Comparison of ENCODE assay signal across 8 mouse cellular contexts in the genomic region with DNA sequence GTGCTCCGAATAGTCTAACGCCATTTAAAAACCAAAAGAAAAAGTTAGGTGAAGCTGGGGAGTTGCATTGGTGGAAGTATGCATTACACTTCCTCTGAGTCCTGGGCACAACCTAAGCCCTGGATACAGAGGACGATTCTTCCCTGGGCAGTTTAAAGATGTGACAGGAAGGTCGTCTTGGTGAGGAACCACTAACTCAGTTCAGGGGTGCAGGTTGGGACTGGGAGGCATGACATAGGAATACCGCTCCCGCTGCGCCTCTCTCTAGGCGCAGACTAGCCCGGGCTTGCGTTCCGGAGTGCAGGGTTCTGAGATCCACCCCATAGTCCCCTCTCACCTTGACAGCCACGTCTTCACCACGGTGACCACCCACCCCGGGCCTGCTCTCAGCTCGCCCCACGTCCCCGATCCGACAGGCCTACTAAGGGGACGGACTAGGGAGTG. TPM values are rescaled to one million over a fixed set of nuclear protein-coding genes. Genes with fewer than 3 reads are reported as not detected.
A peak's percentile ranks its signal among the peaks of the same experiment; 100 is the strongest.
DNase-seq lines count a peak whose midpoint lies in the region; ATAC-seq and TF ChIP-seq lines count a peak whose summit lies in the region.

No protein-coding gene starts in this region.

- peak overlapping the region; percentile 78 for H3K4me3 ChIP-seq in kidney, embryonic 14.5 days (ENCODE audit: low read length)
- peak overlapping the region; percentile 68 for H3K4me3 ChIP-seq in forebrain, embryonic 16.5 days (replicated peaks; ENCODE audit: low read length)
- peak overlapping the region; percentile 76 for H3K4me3 ChIP-seq in liver, embryonic 15.5 days (replicated peaks)
- peak overlapping the region; percentile 85 for H3K4me3 ChIP-seq in stomach, postnatal 0 days (ENCODE audit: low read depth, low read length)

- no peak for TF ChIP-seq CTCF in Patski (IDR thresholded peaks at IDR 0.05)
- no peak for TF ChIP-seq CTCF in stomach, postnatal 0 days (IDR thresholded peaks at IDR 0.05; ENCODE audit: low read depth)

- in situ Hi-C loops in Patski (cut with MboI; ENCODE audit: low pct_unique_long_range_greater_than_20kb): no loop called here

- H3K4me1 ChIP-seq in kidney, embryonic 14.5 days (ENCODE audit: control insufficient read depth, insufficient read depth, low read length): peaks cover 7% of the 10 kb centered on the region; the same call in 1 of the 2 replicates
- peaks cover 12% of the 10 kb centered on the region; the same call in 1 of the 2 replicates for H3K4me1 ChIP-seq in forebrain, embryonic 16.5 days (replicated peaks; ENCODE audit: control insufficient read depth, insufficient read depth, low read length)
- H3K4me1 ChIP-seq in liver, embryonic 15.5 days (replicated peaks): peaks cover 14% of the 10 kb centered on the region
- H3K4me1 ChIP-seq in stomach, postnatal 0 days (replicated peaks; ENCODE audit: control insufficient read depth, insufficient read depth): no peaks in the 10 kb centered on the region

- H3K9me3 ChIP-seq in kidney, embryonic 14.5 days (ENCODE audit: control insufficient read depth, low read length): no peaks in the 10 kb centered on the region
- no peaks in the 10 kb centered on the region for H3K9me3 ChIP-seq in forebrain, embryonic 16.5 days (ENCODE audit: control insufficient read depth, low read length)
- H3K9me3 ChIP-seq in liver, embryonic 15.5 days (replicated peaks): no peaks in the 10 kb centered on the region
- no peaks in the 10 kb centered on the region for H3K9me3 ChIP-seq in stomach, postnatal 0 days (ENCODE audit: control insufficient read depth, low read length)

- WGBS in kidney, embryonic 14.5 days: 3% methylated on average over 19 of the region's 19 CpGs
- WGBS in forebrain, embryonic 16.5 days: 2% methylated on average over 19 of the region's 19 CpGs
- WGBS in liver, embryonic 15.5 days (ENCODE audit: insufficient replicate concordance): 1% methylated on average over 19 of the region's 19 CpGs
- WGBS in stomach, postnatal 0 days: under 1% methylated on average over 19 of the region's 19 CpGs

- no peak for TF ChIP-seq EP300 in stomach, postnatal 0 days (optimal IDR thresholded peaks at IDR 0.05)

- DNase-seq in kidney, adult 11 months: no peak
- no peak for DNase-seq in Patski (ENCODE audit: low read depth, low spot score)
- no peak for DNase-seq in stomach, postnatal 0 days (ENCODE audit: low spot score)
- no peak for DNase-seq in cerebellum, adult 11-12 months
- DNase-seq in Muller cell, postnatal 12 days (ENCODE audit: inconsistent ontology term): no peak

- POLR2A ChIA-PET in Patski (lab: Charles Lee): interaction anchor here (1.2 kb wide), 1 partner anchor 70 kb away, joined by 3 read pairs; no protein-coding TSS in a partner anchor

- H3K27ac ChIP-seq in kidney, embryonic 14.5 days (ENCODE audit: low read depth, low read length): no peak overlapping the region; the same call in 1 of the 2 replicates
- no peak overlapping the region for H3K27ac ChIP-seq in forebrain, embryonic 16.5 days (ENCODE audit: low read length)
- peak overlapping the region; percentile 66 for H3K27ac ChIP-seq in liver, embryonic 15.5 days (replicated peaks)
- H3K27ac ChIP-seq in stomach, postnatal 0 days (replicated peaks): peak overlapping the region; percentile 89

- H3K9ac ChIP-seq in kidney, embryonic 14.5 days (ENCODE audit: low read depth, low read length): peak overlapping the region; percentile 82
- H3K9ac ChIP-seq in forebrain, embryonic 16.5 days (replicated peaks; ENCODE audit: low read depth, low read length): peak overlapping the region; percentile 80
- H3K9ac ChIP-seq in liver, embryonic 15.5 days: peak overlapping the region; percentile 81
- H3K9ac ChIP-seq in stomach, postnatal 0 days (ENCODE audit: low read length): peak overlapping the region; percentile 88

- H3K4me2 ChIP-seq in kidney, embryonic 14.5 days (replicated peaks; ENCODE audit: low read depth, low read length): peak overlapping the region; percentile 82
- H3K4me2 ChIP-seq in forebrain, embryonic 16.5 days (ENCODE audit: low read length): peak overlapping the region; percentile 69
- peak overlapping the region; percentile 84 for H3K4me2 ChIP-seq in liver, embryonic 15.5 days
- H3K4me2 ChIP-seq in stomach, postnatal 0 days (replicated peaks; ENCODE audit: low read depth): peak overlapping the region; percentile 85

- peaks cover 5% of the 10 kb centered on the region; the same call in 1 of the 2 replicates for H3K36me3 ChIP-seq in kidney, embryonic 14.5 days (ENCODE audit: control insufficient read depth, insufficient read depth, low read length)
- 0 out of 2 replicates have a peak, but pooled peaks cover 2% of the 10 kb centered on the region for H3K36me3 ChIP-seq in forebrain, embryonic 16.5 days (ENCODE audit: control insufficient read depth, insufficient read depth)
- peaks cover 14% of the 10 kb centered on the region for H3K36me3 ChIP-seq in liver, embryonic 15.5 days (replicated peaks)
- 0 out of 2 replicates have a peak, but pooled peaks cover 2% of the 10 kb centered on the region for H3K36me3 ChIP-seq in stomach, postnatal 0 days (ENCODE audit: control insufficient read depth, insufficient read depth, low read length)

- H3K27me3 ChIP-seq in kidney, embryonic 14.5 days (ENCODE audit: control insufficient read depth, insufficient read depth, low read length): no peaks in the 10 kb centered on the region
- no peaks in the 10 kb centered on the region for H3K27me3 ChIP-seq in Patski
- H3K27me3 ChIP-seq in forebrain, embryonic 16.5 days (replicated peaks; ENCODE audit: control insufficient read depth, insufficient read depth, low read length): no peaks in the 10 kb centered on the region
- H3K27me3 ChIP-seq in liver, embryonic 15.5 days: no peaks in the 10 kb centered on the region
- H3K27me3 ChIP-seq in stomach, postnatal 0 days (ENCODE audit: control insufficient read depth, insufficient read depth, low read length): no peaks in the 10 kb centered on the region

- ATAC-seq in kidney, embryonic 14.5 days (ENCODE audit: low FRiP score, low TSS enrichment): peak; percentile 86
- peak; percentile 62 for ATAC-seq in Patski
- ATAC-seq in forebrain, embryonic 16.5 days: peak; percentile 65
- ATAC-seq in liver, embryonic 15.5 days (ENCODE audit: insufficient read depth): peak; percentile 73
- peak; percentile 73 for ATAC-seq in stomach, postnatal 0 days (ENCODE audit: low FRiP score, low TSS enrichment)

- CTCF ChIA-PET in Patski (lab: Charles Lee): interaction anchor here (1.3 to 2.2 kb wide), 4 partner anchors 9 to 61 kb away, joined by 3 to 6 read pairs (median 3); no protein-coding TSS in a partner anchor

RNA-seq across cellular contexts. Expression of a gene that starts 0.4 kb away (rescaled TPM):
- 24.7 and 35.2 TPM in 2 replicates for polyA plus RNA-seq in kidney, embryonic 14.5 days (2014; fragmentation: Nextera tagmentation; extraction: Ambion mirVana)
- polyA plus RNA-seq in Patski (2021): 77.6 TPM
- polyA plus RNA-seq in forebrain, embryonic 16.5 days (2015; fragmentation: Nextera tagmentation; extraction: Ambion mirVana): 32.2 and 38.0 TPM in 2 replicates
- 17.7 and 17.9 TPM in 2 replicates for polyA plus RNA-seq in liver, embryonic 15.5 days (2015; fragmentation: Nextera tagmentation; extraction: Ambion mirVana)
- 32.1 and 33.5 TPM in 2 replicates for polyA plus RNA-seq in stomach, postnatal 0 days (2015; fragmentation: Nextera tagmentation; extraction: Ambion mirVana)

RNA-seq across cellular contexts. Expression of a gene that starts 21.2 kb away (rescaled TPM):
- 204 and 255 TPM in 2 replicates for polyA plus RNA-seq in kidney, embryonic 14.5 days (2014; fragmentation: Nextera tagmentation; extraction: Ambion mirVana)
- polyA plus RNA-seq in Patski (2021): 84.7 TPM
- 69.9 and 81.5 TPM in 2 replicates for polyA plus RNA-seq in forebrain, embryonic 16.5 days (2015; fragmentation: Nextera tagmentation; extraction: Ambion mirVana)
- polyA plus RNA-seq in liver, embryonic 15.5 days (2015; fragmentation: Nextera tagmentation; extraction: Ambion mirVana): 75.4 and 79.3 TPM in 2 replicates
- 79.8 and 83.1 TPM in 2 replicates for polyA plus RNA-seq in stomach, postnatal 0 days (2015; fragmentation: Nextera tagmentation; extraction: Ambion mirVana)

RNA-seq across cellular contexts. Expression of a gene that starts 21.5 kb away (rescaled TPM):
- 55.6 and 56.6 TPM in 2 replicates for polyA plus RNA-seq in kidney, embryonic 14.5 days (2014; fragmentation: Nextera tagmentation; extraction: Ambion mirVana)
- 27.7 TPM for polyA plus RNA-seq in Patski (2021)
- polyA plus RNA-seq in forebrain, embryonic 16.5 days (2015; fragmentation: Nextera tagmentation; extraction: Ambion mirVana): 16.8 and 19.1 TPM in 2 replicates
- 48.7 and 55.6 TPM in 2 replicates for polyA plus RNA-seq in liver, embryonic 15.5 days (2015; fragmentation: Nextera tagmentation; extraction: Ambion mirVana)
- 7.9 and 11.5 TPM in 2 replicates for polyA plus RNA-seq in stomach, postnatal 0 days (2015; fragmentation: Nextera tagmentation; extraction: Ambion mirVana)

RNA-seq across cellular contexts. Expression of a gene that starts 59.7 kb away (rescaled TPM):
- 94.7 and 104 TPM in 2 replicates for polyA plus RNA-seq in kidney, embryonic 14.5 days (2014; fragmentation: Nextera tagmentation; extraction: Ambion mirVana)
- 101 TPM for polyA plus RNA-seq in Patski (2021)
- polyA plus RNA-seq in forebrain, embryonic 16.5 days (2015; fragmentation: Nextera tagmentation; extraction: Ambion mirVana): 79.9 and 95.1 TPM in 2 replicates
- 51.1 and 54.3 TPM in 2 replicates for polyA plus RNA-seq in liver, embryonic 15.5 days (2015; fragmentation: Nextera tagmentation; extraction: Ambion mirVana)
- 87.4 and 87.9 TPM in 2 replicates for polyA plus RNA-seq in stomach, postnatal 0 days (2015; fragmentation: Nextera tagmentation; extraction: Ambion mirVana)

Comparison
In these comparisons a context has a peak if more than half of its experiments do, and no peak if none do; other contexts are left out.
1. H3K27ac ChIP-seq: peak in liver, embryonic 15.5 days (single experiment) and stomach, postnatal 0 days (single experiment); none in kidney, embryonic 14.5 days (single experiment) and forebrain, embryonic 16.5 days (single experiment).
2. Peak in every context shown above with its lines, with median percentiles within 50 percentile points of each other: ATAC-seq, H3K4me2 ChIP-seq, H3K4me3 ChIP-seq and H3K9ac ChIP-seq.